Mouse (Mus musculus): ENCODE measurements at regions not wholly inside any gene's neighbourhood (a gene's known extent, or its start where the extent isn't known, plus 50 kb on each side); places are given as distances from the start of the nearest gene placed in this dataset.
"Not testable (repeated sequence)": the region's sequence is repeated elsewhere in the genome, so short reads cannot be mapped to it uniquely, and the experiment has no call there.

- DNase-seq (ENCODE audit: low spot score) = not testable (repeated sequence)
Observed at GRCm38 (mm10) chr19:19750069-19750599, 639.1 kb upstream of the Rorb start.

DNA sequence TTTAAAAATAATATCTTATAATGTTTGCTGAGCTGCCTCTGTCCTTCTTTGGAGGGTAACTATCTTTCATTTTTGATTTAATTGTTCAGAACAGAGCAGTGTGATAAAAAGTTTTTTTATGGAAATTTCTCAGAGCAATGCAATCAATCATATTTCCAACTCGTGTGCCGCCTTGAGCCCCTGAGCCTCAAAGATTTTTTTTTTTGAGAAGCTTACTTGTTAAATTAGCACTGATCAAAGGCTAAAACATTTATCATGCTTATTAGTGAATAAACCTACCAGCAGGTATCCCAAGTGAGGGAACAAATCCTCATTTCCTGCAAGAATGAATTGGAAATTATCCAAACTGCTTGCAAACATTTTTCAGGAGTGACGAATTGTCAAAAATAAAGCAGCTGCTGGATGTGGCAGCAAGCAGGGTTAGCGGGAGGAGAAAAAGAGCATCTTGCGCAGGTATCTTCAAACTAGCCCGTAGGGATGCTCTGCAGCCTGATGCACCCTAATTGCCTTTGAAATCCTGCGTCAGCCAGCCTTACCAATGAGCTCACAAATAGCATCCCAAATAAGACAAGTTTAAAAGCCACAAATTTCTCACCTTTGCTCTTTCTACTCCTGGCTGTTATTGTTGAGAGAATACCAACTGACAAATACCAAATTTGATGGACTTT is 637.0 kb upstream of the Rorb start:
- DNase-seq (ENCODE audit: low spot score) = no peak

GRCm38 (mm10) chr19:19719939-19720338 is 608.9 kb upstream of the Rorb start:
- no peak for DNase-seq (ENCODE audit: low spot score)

Measured in testis, postnatal 14 days (tissue).